Mouse (Mus musculus) heart, adult 2 months (tissue): ENCODE measurements at regions not wholly inside any gene's neighbourhood (a gene's known extent, or its start where the extent isn't known, plus 50 kb on each side); places are given as distances from the start of the nearest gene placed in this dataset.

Experiments
- EP300 ChIP-seq: fragments of 200-500 bp; IDR thresholded peaks from 2 replicates; pipeline ENCODE4 v1.6.1; 2011; ENCODE audit warnings: low read depth, low read length, control low read depth; ENCODE audit not compliant: insufficient read depth
- POLR2A ChIP-seq: fragments of 200-500 bp; IDR thresholded peaks from 2 replicates; pipeline ENCODE4 v1.6.1; 2011; ENCODE audit warnings: mild to moderate bottlenecking, low read depth, low read length, control low read depth; ENCODE audit not compliant: insufficient read depth

GRCm38 (mm10) chr9:100277361-100277760, 209.2 kb downstream of the Il20rb start:
- TF ChIP-seq POLR2A, result no peak
- TF ChIP-seq EP300, result no peak
